Mouse (Mus musculus): ENCODE data around the gene Zg16. TPM values are rescaled to one million over a fixed set of nuclear protein-coding genes. Genes with fewer than 3 reads are reported as not detected.

The Zg16 gene
- 10.1 and 23.2 TPM in 2 replicates for polyA plus RNA-seq (2015; fragmentation: Nextera tagmentation; extraction: Ambion mirVana)

DNA sequence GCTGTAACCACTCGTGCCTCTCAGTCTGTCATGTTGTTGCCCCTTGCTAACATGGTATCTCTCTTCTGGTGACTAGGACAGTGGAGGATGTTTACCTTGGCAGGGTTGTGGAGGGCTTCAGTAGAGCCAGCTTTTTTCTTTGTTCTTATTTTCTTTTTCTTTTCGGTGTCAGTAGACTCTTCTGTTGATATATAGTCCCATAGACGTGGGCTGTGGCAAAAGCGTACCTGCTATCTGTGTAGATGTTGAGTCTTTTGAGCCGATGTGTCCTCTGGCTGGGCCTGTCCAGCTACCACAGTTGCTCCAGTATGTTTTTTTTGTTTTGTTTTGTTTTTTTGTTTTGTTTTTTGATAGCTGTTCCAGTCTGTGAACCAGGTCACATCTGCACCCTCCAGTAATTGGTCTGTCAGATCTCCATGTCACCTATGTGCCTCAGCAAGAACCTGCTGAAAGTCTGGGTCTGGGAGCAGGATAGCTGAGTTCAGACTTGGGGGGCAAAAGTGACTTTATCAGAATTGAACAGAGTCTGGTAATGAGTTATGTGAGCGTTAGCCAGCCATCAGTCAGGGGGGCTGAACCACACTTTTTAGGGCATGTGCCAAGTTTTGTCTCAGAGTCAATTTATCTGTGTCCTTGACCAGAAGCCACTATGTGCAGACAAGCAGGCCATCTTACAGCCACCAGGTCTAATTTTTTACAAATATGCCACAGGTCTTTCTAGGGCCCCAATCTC is at the start of gene Zg16:
Gene Zg16 (minus strand): TSS at position 51 of the 733 bp plus-strand sequence.

DNA sequence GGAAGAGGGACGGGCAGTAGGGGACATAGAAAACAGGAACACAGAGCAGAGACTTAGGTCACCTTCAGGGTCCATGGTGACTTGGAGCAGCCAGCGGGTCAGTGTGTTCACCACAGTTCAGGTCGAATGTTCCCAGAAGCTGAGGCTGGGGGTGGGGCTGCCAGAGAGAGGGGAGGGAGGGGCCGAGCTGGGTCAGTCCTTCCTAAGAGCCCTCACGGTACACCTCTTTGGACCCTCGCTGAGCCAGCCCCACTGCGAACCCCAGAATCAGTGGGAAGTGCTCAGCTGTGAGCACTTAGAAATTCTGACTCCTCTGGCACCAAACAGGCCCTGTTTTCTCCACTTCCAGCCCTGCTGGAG is 34.8 kb upstream of the Zg16 start, which contains the start of gene Qprt:
Gene Qprt (minus strand): TSS at position 316 of the 360 bp plus-strand sequence.

GRCm38 (mm10) chr7:127091114-127091896 is 4.2 kb upstream of the Zg16 start, which contains the start of gene AI467606:
Gene AI467606 (plus strand): TSS chr7:127091359.

DNA sequence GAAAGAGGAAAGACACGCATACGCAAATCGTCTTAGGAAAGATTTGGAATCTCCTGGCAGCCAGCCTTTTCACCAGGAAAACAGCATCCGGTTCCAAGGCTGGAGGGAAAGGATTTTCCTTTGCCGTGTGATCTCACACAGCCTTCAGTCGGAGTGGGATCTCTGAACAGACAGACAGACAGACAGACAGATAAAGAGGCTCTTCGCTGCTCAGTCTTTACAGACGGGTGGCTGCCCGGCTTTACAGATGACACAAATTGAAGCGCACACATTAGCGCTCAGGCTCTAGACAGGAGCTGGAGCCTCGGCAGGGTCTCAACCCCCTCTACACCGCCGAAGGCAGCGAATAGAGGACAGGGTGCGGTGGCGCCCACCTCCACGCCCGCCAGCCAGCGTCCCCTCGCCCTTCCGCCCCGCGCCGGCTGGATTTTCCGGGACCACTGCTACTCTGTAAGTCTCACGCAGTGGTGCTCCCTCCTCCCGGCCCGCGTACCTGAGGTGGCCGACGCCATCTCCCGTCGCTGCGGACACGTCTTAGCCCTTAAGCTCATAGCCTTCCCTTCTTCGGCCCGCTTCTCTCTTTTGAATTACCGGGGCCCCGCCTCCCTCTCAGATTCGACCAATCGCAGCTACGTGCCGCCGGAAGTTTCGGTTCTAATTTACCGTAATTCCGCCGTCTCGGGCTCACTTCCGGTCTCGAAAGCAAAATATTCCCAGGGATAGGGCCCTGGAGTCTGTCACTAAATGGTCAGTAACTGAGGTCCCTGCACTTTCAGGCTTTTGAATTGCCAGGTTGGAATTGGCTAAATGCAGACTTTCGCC is 45.1 kb downstream of the Zg16 start, which contains the start of gene Kif22:
Gene Kif22 (minus strand): TSS at position 621 of the 822 bp plus-strand sequence.

DNA sequence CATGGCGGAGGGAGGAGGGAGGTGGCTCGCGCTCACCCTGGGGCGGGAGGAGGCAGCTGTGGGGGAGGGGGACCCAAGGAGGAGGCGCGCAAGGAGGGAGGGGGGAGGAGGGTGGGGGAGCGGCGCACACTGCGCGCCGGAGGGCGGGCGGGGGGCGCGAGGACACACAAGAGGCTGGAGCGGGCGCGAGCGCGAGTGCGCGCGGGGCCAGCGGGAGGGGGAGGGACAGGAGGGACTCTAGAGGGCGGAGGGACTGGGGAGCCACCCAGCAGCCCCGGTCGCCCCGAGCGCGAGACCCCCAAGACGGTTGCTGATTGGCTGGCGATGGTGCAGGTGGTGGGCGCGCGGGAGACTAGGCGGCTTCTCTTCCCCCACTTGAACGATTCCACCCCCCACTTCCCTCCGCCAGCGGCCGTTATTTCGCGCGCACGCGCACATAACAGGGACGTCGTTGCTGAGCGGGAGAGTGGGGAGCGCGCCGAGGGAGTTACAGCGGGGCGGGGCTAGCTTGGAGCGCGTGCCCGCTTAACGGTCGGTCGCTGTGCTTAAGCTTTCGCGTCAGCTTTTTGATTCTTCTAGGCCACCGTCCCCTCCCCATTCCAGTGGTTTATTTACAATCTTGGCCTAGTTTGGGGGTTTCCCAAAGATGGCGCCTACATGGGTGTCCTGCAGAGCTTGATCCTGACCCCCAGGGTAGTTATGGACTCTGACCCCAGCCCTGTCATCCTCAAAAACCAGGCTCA is 60.0 kb downstream of the Zg16 start, which contains the start of gene Maz:
Gene Maz (minus strand): TSS at position 54 of the 743 bp plus-strand sequence.

DNA sequence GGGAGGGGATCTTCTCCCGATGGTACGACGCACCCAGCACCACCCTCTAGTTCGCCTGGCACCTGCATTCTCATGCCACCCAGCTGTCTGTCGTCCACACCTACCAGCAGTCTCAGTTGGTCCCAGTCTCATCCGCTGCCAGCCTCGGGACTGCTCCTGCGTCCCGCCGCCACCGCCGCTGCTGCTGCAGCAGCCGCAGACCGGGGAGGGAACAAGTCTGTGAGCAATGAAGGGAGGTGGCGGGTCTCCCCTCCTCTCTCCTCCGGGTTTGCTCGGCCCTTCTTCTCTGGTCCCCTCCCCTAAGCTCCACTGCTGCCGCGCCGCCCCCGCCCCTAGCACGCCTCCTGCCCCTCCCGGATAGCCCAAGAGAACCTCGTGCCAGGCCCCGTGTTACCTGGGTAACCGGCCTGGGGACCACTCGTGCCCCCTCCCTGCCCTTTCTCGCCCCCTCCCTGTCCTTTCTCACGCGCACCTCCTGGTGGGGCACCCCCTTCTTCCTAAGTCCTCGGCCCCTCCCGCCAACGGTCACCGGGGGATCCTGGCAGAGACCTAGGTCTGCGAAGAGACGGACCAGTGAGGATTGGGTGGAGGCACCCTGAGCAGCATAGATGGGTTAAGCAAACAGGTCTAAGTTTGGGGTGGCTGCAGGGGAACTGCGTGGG is 66.1 kb downstream of the Zg16 start, which contains the start of the genes Gm42742 and Prrt2:
Gene Gm42742 (minus strand): TSS at position 197 of the 662 bp plus-strand sequence.
Gene Prrt2 (minus strand): TSS at position 311 of the 662 bp plus-strand sequence.

GRCm38 (mm10) chr7:127016971-127017949 is 69.9 kb downstream of the Zg16 start, which contains the start of gene Pagr1a:
Gene Pagr1a (minus strand): TSS chr7:127017352.

GRCm38 (mm10) chr7:127016481-127016485 is 70.8 kb downstream of the Zg16 start, which contains the start of gene Pagr1b:
Gene Pagr1b (minus strand): TSS chr7:127016484.

DNA sequence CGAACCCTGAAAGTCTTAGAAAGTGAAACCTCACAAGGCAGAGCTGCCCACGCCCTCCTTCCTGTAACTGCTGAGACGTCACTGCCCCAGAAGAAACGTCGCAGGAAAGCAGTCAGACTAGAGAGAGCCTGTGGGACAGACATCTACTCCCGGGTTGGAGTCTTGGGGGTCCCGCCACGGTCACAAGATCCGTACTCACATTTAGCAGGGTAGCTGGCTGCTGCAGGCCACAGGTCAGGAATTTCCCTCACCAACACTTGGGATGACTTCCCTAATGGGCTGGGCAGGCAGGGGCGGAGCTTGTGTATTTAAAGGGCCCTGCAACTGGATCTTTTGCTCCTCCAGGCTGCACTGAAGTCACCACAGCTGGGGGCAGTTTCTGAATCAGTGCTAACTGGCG is 72.8 kb downstream of the Zg16 start, which contains the start of gene Mvp:
Gene Mvp (minus strand): TSS at position 302 of the 400 bp plus-strand sequence.

Other genes starting within 250 kb of the Zg16 start
- not detected in 2 replicates for gene Doc2a, start 239.9 kb downstream of the Zg16 start, polyA plus RNA-seq (2015; fragmentation: Nextera tagmentation; extraction: Ambion mirVana)
- 22.2 and 23.3 TPM in 2 replicates for gene Hirip3, start 225.4 kb downstream of the Zg16 start, polyA plus RNA-seq (2015; fragmentation: Nextera tagmentation; extraction: Ambion mirVana)
- 54.5 and 56.4 TPM in 2 replicates for gene Ino80e, start 225.0 kb downstream of the Zg16 start, polyA plus RNA-seq (2015; fragmentation: Nextera tagmentation; extraction: Ambion mirVana)
- gene Taok2, start 202.6 kb downstream of the Zg16 start, polyA plus RNA-seq (2015; fragmentation: Nextera tagmentation; extraction: Ambion mirVana): 16.8 and 21.7 TPM in 2 replicates
- gene Tmem219, start 164.4 kb downstream of the Zg16 start, polyA plus RNA-seq (2015; fragmentation: Nextera tagmentation; extraction: Ambion mirVana): 27.2 and 31.4 TPM in 2 replicates
- gene Kctd13, start 158.4 kb downstream of the Zg16 start, polyA plus RNA-seq (2015; fragmentation: Nextera tagmentation; extraction: Ambion mirVana): 9.0 and 9.3 TPM in 2 replicates
- 0.12 TPM in 1 of 2 replicates, not detected in the other for gene Asphd1, start 137.7 kb downstream of the Zg16 start, polyA plus RNA-seq (2015; fragmentation: Nextera tagmentation; extraction: Ambion mirVana)
- gene Sez6l2, start 136.8 kb downstream of the Zg16 start, polyA plus RNA-seq (2015; fragmentation: Nextera tagmentation; extraction: Ambion mirVana): 0.34 and 0.40 TPM in 2 replicates
- gene Cdipt, start 111.4 kb downstream of the Zg16 start, polyA plus RNA-seq (2015; fragmentation: Nextera tagmentation; extraction: Ambion mirVana): 56.1 and 61.1 TPM in 2 replicates
- gene Cdiptos, start 111.2 kb downstream of the Zg16 start, polyA plus RNA-seq (2015; fragmentation: Nextera tagmentation; extraction: Ambion mirVana): 1.4 and 2.3 TPM in 2 replicates
- 13.4 and 15.9 TPM in 2 replicates for gene Mvp, start 72.7 kb downstream of the Zg16 start, polyA plus RNA-seq (2015; fragmentation: Nextera tagmentation; extraction: Ambion mirVana)
- not detected in 2 replicates for gene Pagr1b, start 70.8 kb downstream of the Zg16 start, polyA plus RNA-seq (2015; fragmentation: Nextera tagmentation; extraction: Ambion mirVana)
- gene Pagr1a, start 70.0 kb downstream of the Zg16 start, polyA plus RNA-seq (2015; fragmentation: Nextera tagmentation; extraction: Ambion mirVana): 32.5 and 43.1 TPM in 2 replicates
- gene Gm42742, start 66.2 kb downstream of the Zg16 start, polyA plus RNA-seq (2015; fragmentation: Nextera tagmentation; extraction: Ambion mirVana): 3.7 and 10.6 TPM in 2 replicates
- gene Prrt2, start 66.1 kb downstream of the Zg16 start, polyA plus RNA-seq (2015; fragmentation: Nextera tagmentation; extraction: Ambion mirVana): 0.55 and 0.86 TPM in 2 replicates
- gene Maz, start 60.3 kb downstream of the Zg16 start, polyA plus RNA-seq (2015; fragmentation: Nextera tagmentation; extraction: Ambion mirVana): 47.2 and 48.3 TPM in 2 replicates
- 109 and 120 TPM in 2 replicates for gene Kif22, start 44.9 kb downstream of the Zg16 start, polyA plus RNA-seq (2015; fragmentation: Nextera tagmentation; extraction: Ambion mirVana)
- gene AI467606, start 4.0 kb upstream of the Zg16 start, polyA plus RNA-seq (2015; fragmentation: Nextera tagmentation; extraction: Ambion mirVana): 24.3 and 30.3 TPM in 2 replicates
- gene Qprt, start 34.9 kb upstream of the Zg16 start, polyA plus RNA-seq (2015; fragmentation: Nextera tagmentation; extraction: Ambion mirVana): 1.4 and 1.5 TPM in 2 replicates
- 20.0 and 22.3 TPM in 2 replicates for gene Spn, start 50.5 kb upstream of the Zg16 start, polyA plus RNA-seq (2015; fragmentation: Nextera tagmentation; extraction: Ambion mirVana)
- gene Cd2bp2, start 108.7 kb upstream of the Zg16 start, polyA plus RNA-seq (2015; fragmentation: Nextera tagmentation; extraction: Ambion mirVana): 27.7 and 29.2 TPM in 2 replicates
- 21.0 and 22.5 TPM in 2 replicates for gene Tbc1d10b, start 121.1 kb upstream of the Zg16 start, polyA plus RNA-seq (2015; fragmentation: Nextera tagmentation; extraction: Ambion mirVana)
- 34.1 and 37.7 TPM in 2 replicates for gene Mylpf, start 121.6 kb upstream of the Zg16 start, polyA plus RNA-seq (2015; fragmentation: Nextera tagmentation; extraction: Ambion mirVana)
- 10.2 and 11.5 TPM in 2 replicates for gene Zfp553, start 145.7 kb upstream of the Zg16 start, polyA plus RNA-seq (2015; fragmentation: Nextera tagmentation; extraction: Ambion mirVana)
- 44.4 and 49.3 TPM in 2 replicates for gene Sept1, start 145.8 kb upstream of the Zg16 start, polyA plus RNA-seq (2015; fragmentation: Nextera tagmentation; extraction: Ambion mirVana)
- gene Zfp771, start 156.9 kb upstream of the Zg16 start, polyA plus RNA-seq (2015; fragmentation: Nextera tagmentation; extraction: Ambion mirVana): 21.4 and 23.5 TPM in 2 replicates
- 87.9 and 90.1 TPM in 2 replicates for gene Dctpp1, start 173.4 kb upstream of the Zg16 start, polyA plus RNA-seq (2015; fragmentation: Nextera tagmentation; extraction: Ambion mirVana)
- gene Sephs2, start 186.7 kb upstream of the Zg16 start, polyA plus RNA-seq (2015; fragmentation: Nextera tagmentation; extraction: Ambion mirVana): 77.6 and 80.8 TPM in 2 replicates
- 10.0 and 13.4 TPM in 2 replicates for gene Itgal, start 208.9 kb upstream of the Zg16 start, polyA plus RNA-seq (2015; fragmentation: Nextera tagmentation; extraction: Ambion mirVana)

All from spleen, postnatal 0 days (tissue).